Mouse (Mus musculus) cerebellum, adult (tissue): ENCODE data around the gene Pradc1.
"Not testable (repeated sequence)": the region's sequence is repeated elsewhere in the genome, so short reads cannot be mapped to it uniquely, and the experiment has no call there.

Experiments used
- ATAC-seq: cut with Nextera tagmentation; 2 replicates; pipeline ENCODE4 v1.9.2; 2017; ENCODE audit warnings: mild to moderate bottlenecking, moderate library complexity, mixed read lengths; ENCODE audit not compliant: insufficient number of reproducible peaks, low FRiP score, low TSS enrichment

Pradc1 gene

DNA sequence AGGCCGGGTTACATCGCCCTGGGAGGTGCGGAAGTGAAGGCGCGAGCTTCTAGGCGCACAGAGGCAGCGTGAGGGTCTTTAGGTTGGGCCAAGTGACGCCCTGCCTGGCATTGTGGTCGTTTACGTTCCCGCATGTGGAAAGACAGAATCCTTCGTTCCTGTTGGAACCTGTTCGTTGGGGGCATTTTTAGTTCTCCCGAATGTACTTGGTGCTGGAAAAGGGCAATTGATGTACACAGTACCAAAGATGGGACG, 568 bp upstream of the Pradc1 start:
- ATAC-seq, result no peak

DNA sequence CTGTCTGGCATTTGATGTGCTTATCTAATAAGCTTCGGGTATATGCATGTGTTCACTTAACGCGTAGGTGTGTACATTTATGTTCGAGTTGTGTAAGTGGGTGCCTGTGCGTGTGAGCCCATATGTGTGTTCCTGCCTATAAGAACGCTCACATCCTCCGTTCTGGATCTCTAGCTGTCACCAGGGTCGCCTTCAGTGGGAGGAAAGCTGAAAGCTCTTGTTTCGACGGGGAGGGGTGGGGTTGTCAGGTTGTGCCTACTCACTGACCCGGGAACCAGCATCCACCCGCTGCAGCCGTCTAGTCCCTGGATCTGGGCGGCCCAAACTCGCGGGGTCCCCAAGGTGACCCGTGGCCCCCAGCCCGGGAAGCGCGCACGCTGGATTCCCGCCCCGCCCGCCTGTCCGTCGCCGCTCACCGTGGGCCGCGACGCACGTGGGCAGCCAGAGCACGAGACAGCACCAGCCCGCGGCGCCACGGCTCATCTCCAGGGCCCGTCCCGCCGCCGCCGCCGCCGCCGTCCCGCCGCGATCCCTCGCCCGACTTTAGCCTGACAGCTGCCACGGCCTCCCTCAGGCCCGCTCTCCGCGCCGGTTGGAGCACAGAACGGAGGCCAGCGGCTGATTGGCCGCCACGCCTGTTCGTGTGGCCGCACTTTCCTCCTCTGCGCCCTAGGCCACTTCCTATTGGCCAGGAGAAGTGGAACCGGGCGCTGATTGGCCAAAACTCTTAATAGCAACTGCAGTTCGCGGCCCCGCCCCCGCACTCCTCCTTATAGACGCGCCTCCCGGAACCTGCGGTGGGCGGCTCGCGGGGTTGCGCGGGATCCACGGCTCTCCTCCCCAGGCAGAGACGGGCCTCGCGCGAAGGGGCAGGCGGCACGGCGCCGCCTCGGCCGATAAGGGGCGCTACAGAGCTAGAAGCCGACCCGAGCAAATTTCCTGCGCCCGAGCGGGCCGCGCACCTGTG, 790 bp downstream of the Pradc1 start, which contains the start of gene Cct7:
Cct7 (plus strand) TSS at position 818 of the 967 bp plus-strand sequence.
- peak; percentile 93 for ATAC-seq

DNA sequence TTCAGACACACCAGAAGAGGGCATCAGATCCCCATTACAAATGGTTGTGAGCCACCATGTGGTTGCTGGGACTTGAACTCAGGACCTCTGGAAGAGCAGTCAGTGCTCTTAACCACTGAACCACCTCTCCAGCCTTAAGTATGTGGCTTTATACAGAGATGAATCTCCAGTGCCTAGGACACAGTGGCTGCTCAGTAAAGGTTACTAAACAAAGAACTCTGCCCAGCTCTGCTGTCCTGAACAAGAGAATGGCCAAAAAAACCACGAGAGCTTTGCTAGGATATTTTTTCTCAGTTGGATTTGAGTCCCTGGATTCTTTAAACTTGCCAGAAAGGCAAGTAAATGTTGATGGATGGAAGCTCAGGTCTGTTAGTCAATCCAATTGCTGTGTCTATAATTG, 1.6 kb downstream of the Pradc1 start:
- not testable (repeated sequence) for ATAC-seq

DNA sequence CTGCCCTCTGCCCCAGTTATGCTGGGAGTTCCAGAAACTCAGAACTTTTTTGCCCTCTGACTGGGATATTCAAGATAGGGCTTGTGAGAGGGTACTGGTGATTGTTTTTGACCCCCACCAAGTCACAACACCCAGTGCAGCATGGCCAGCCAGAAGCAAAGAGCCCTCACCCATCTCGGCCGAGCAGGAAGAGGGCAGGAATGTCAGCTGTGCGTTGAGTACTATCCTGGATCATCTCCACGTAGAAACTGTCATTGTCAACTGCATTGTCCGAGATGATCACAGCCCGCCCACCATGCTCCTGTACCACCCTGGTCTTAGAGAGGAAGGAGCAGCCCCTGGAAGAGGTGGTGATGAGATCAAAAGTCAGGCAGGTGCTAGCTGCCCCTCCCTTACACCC, 4.4 kb downstream of the Pradc1 start:
- no peak for ATAC-seq

DNA sequence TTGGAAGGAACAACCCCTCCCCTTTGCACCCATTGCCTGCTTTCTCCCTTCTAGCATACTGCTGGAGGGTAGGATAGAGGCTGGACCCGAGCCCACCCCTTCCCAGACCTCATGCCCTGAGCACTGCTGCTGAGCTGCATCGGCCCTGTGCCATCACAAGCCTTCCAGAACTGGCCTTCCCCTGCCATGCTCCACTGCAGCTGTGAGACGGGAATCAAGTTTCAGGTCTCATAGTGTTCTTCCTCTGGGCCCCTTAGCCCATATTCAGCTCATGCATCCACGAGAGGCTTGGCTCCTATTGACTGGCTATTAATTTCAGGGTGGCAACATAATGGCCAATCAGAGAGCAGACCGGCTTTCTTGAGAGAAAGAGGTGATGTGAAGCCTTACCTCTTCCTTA, 6.5 kb downstream of the Pradc1 start:
- no peak for ATAC-seq

DNA sequence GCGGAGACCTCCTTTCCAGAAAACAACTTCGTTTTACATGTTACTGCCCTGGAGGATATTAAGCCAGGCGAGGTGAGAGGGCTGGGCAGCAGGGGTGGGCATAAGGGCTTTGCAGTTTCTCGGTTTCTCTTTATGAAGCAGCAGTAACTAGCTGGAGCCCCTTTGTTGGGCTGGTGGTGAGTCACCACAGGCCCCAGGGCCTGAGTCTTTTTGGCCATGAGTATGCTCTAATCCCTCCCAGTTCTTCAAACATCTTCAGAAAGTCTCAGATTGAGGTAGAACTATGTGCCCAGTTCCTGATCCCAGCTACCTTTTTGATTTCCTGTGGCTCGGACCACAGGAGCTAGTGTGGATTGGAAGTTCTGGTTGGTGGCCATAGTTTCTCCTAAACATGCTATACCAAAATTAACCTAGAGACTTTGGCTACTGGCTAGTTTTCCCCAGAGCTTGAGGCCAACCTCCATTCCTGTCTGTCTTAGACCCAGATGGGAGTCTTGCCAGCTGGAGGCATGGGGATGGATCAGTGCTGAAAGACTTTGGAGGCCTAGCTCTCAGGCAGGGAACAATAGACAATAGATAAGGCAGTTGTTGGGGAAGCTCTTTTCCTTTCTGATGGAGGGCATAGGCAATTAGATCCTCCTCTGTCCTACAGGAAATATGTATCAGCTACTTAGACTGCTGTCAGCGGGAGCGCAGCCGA, 7.4 kb downstream of the Pradc1 start:
- ATAC-seq, result no peak

DNA sequence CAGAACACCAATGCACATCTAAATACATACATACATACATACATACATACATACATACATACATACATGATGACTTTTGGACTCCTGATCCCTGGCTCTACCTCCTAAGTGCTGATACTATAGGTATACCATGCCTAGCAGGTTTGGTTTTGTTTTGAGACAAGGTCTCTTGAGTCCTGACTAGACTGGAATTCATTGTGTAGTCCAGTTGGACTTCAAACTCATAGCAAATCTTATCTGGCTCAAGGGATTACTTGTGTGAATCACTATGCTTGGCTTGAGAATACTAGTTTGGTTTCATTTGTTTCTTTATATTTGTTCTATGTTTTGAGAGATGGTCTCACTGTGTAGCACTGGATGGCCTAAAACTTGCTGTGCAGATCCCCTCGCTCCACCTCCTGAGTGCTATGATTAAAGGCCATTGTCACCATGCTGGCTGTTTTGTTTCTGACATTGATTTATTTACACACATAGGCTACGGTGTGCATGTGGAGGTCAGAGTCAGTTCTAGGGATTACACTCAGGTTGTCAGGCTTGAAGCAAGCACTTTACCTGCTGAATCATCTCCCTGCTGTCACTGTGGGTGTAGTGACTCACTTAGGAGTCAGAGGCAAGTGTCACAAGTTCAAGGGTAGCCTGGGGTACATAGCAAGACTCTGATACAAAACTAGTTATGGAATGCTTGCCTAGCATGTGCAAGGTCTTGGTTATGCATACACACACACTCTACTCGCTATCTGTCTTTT, 8.1 kb downstream of the Pradc1 start:
- ATAC-seq, result no peak

DNA sequence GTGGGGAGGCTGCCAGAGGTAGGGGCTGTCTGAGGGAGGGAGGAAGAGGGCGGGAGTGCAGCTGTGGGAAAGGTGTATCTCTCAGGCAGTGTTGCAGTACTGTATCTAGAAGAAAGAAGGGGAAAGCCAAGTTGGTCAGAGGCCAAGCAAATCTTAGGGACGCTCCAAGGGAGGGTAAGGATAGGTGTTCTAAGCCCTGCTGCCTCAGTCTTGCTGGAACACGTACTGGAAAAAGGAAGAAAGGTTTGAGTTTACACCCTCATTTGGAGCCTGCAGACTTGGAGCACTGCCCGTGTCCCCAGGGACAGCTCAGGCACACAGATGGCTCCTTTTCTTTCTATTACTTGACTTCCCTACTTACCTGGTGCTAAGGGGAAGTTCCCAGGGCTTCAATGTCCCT, 10.6 kb downstream of the Pradc1 start:
- ATAC-seq, result no peak

DNA sequence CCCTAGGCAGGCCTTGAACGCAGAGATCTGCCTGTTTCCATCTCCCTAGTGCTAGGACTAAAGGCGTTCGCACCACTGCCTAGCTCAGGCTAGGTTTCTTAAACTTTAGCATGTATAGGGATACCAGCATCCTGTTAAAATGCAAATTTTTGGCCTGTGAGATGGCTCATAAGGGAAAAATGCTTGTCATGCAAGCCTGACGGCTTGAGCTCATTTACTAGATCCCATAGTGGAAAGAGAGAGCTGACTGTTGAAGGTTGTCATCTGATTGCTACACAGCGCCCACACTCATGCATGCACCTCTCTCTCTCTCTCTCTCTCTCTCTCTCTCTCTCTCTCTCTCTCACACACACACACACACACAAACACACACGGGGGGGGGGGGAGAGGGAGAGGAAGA, 15.1 kb downstream of the Pradc1 start:
- no peak for ATAC-seq

DNA sequence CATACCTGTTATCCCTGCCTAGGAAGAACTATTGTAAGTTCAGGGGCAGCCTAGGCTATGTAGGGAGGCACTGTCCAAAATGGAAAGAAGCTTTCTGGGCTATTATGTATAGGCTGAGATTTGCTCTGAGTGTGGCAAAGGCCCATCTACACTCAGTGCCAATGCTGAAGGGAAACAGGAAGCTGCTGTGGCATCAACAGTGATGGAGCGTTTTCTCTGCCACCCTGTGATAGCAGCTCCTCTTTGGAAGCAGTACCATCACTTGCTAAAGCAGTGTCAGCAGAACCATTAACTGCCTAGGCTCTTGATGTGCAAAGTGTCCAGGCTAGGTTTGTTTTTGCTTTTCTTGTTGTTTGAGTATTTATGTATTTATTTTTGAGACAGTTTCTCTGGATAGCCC, 15.6 kb downstream of the Pradc1 start:
- no peak for ATAC-seq

DNA sequence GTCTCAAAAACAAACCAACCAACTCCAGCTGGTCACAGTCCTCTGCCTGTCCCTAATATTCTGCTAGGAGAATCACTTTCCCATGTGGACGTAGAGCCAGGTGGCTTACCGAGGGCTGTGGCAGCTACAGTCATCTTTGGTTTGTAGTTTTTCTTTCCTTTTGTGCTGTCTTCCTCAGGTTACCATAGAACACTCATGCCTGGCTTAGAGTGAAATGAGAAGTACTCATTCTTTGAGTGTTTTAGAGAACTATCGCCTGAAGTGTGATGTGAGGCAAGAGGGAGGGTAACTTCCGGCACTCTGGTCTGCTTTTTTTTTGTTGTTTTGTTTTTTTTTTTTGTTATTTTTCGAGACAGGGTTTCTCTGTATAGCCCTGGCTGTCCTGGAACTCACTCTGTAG, 17.9 kb downstream of the Pradc1 start:
- no peak for ATAC-seq

DNA sequence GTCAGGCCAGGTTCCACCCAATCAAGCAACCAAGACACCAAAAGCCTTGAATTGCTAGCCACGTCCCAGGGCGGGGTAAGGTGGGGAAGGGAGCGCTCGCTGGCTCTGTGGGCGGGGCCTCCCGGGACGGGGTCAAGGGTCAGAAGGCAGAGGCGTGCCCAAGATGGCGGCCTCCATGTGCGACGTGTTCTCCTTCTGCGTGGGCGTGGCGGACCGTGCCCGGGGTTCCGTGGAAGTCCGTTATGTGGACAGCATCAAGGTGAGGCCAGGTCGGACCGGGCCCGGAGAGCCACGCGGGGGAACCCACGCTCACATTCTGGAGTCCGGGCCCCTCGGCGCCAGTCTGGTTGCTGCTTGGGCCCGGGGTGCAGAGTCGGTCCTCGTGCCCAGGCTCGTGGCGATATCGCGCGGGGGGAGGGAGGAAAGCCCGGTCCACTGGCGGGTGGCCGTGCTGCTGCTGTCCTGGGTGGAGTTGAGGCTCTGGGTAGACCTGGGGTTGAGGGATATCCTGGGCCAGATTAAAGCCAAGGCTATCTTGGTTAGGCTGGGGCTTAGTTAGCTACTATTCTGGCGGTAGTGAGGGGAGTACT, 19.8 kb downstream of the Pradc1 start, which contains the start of gene Smyd5:
Smyd5 (plus strand) TSS at position 148 of the 590 bp plus-strand sequence.
- peak; percentile 80; the same call in 1 of the 2 replicates for ATAC-seq

DNA sequence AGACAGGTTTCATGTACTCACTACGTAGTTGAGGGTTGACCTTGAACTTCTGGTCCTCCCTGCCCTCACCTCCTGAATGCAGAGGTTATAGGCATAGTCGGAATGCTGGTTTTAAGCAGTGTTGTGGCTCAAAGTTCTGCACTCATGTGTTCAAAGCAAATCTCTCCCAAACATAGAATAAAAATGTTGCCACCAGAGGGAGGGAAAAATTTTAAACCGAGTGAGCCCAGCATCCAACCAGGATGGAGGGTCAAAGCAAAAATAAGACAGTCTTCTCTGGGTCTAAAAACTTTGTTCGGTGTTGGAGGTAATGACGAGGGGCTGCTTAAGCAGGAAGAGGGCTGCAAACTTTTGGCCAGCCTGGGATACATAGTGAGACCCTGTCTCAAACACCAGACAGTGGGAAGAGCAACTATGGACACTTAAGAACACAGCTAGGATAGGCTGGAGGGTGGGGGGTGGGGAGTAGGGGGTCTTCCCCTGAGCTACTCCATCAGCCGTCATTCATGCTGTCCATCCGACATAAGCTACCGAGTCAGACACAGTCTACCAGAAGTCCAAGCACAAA, 20.4 kb downstream of the Pradc1 start:
- no peak; the same call in 1 of the 2 replicates for ATAC-seq

DNA sequence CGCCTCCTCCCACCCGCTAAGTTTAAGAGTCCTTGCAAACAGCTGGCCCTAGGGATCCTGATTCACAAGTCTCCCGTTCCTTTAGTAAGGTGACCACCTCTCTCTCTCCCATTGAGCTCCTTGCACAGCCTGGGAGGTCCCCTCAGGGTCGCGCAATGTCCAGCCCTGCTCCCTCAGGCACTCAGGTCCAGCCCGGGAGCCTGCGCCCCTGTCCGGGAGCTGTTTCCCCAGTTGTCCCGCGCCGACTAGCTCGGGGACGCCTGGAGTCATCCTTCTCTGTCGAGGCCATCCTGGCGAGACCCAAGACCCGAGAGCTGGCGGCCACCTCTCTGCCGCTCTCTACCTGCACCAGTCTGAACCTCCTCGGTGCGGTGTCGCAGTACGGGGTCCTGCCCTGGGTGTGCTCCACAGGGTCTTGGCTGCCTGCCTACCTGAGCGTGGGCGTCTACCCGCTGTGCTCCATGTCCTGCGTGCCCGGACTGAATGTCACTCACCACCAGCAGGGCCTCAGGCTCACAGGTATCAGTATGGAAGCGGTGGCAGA, 27.9 kb downstream of the Pradc1 start, which contains the start of gene Noto:
Noto (plus strand) TSS at position 51 of the 544 bp plus-strand sequence.
- no peak for ATAC-seq

DNA sequence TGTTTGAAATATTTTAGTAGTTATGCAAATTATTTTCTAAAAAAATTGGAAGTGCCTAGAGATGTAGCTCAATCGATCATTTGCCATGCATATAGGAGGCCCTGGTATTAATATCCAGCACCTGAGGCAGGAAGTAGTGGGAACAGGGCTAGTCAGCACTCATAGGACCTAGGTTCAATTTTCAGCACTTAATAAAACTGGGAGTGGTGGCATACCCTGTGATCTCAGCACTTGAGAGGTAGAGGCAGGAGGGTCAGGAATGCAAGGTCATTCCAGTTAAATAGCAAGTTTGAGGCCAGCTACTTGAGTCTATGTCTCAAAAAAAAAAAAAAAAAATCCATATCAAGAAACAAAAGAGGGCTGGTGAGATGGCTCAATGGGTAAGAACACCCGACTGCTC, 32.6 kb downstream of the Pradc1 start:
- no peak for ATAC-seq

DNA sequence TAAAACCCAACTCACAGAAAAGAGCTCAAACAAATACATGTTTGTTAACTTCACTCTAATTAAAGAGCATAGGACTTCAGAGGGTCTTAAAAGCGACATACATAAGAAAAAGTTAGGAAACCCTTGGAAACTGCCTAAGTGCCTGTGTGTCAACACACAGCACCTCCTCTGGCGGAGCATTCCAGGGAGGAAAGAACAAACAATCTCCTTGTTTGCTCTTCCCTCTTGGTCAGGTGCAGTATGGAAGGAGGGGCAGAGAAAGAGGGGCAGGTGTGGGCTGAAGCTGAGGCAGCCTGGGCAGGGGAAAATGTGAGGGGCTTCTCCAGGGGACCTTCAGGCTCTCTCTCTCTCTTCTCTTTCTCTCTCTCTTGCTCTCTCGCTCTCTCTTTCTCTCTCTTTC, 35.9 kb downstream of the Pradc1 start:
- ATAC-seq, result no peak

DNA sequence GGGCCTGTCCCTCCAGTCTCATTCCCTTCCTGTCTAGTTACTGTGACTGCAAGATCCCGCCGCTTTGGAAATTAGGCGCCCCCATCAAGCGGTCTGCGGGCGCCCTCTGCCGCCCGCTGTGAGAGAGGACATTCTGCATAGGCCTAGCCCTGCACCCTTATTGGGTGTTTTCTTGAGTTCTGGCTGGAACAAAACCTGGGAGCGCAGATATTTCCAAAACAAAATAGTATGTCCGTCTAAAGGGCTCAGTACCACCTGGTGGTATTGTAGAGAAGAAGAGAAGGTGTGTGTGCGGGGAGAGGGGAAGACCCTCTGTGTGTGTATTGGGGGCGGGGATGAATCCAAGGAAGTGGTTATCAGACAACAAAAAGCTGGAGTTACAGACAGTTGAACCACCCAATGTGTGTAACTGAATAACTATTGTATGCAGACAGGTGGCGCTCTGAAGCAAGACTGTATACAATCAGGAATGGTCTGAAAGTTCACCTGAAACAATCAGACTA, 40.9 kb downstream of the Pradc1 start:
- 0 out of 2 replicates have a peak, but pooled peaks have one; percentile 22 for ATAC-seq

DNA sequence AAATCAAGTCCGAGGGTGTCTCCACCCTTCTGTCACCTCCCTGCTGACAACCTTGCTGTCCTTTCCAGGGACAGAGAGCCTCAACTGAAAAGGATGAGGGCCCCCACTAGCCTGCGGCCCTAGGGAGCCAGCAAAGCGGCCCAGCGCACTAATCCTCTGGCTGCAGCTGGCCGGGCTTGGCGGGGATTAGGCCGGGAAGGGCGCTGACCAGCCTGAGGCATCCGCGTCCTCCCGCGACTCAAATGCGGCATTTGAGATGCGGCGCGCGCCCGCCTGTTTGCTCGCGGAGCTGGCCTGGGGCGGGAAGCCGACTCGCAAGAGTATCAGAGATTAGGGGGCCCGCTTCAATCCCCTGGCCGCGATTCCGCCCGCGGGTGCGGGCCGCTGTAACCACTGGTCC, 42.8 kb downstream of the Pradc1 start:
- ATAC-seq, result no peak

DNA sequence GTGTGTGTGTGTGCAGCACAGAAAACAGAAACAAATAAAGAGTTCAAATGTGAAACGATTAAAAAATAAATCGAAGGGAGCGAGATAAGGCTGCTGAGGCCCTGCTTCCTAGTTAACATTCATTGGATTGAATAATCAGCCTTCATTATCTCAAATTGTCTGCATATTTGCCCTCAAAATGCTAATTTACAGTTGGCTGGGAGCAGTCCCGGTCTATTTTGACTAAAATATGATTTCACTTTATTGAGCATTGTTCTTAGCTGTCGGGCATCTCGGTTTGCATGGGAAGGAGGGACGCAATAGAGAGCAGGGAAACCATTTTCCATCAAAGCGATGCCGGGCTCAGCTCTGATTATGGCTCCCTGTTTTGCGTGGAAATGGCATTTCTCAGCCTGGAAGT, 48.7 kb downstream of the Pradc1 start:
- ATAC-seq, result no peak

DNA sequence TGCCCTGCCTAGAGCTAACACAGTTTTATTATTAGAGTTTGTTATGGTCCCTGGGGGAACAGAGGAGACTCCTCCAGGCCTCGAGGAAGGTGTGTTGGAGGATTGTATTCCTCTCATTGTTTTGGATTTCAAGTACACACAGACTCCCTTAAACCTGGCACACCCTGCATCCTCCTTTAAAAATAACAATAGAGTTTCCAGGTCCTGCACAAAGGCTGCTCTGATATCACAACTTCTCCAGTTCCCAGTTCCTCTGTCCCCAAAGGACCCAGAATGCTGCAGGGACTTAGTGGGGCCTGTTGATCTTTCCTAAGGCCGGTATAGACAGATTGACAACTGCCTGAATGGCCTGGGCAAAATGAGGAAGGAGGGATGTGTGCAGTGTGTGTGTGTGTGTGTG, 49.2 kb downstream of the Pradc1 start:
- no peak for ATAC-seq
